Mouse (Mus musculus) B cell, adult 62 days (primary cell): Measurements from ENCODE around the gene Gm8773. TPM values are rescaled to one million over a fixed set of nuclear protein-coding genes. Genes with fewer than 3 reads are reported as not detected.

ENCODE experiments used
- total RNA-seq: library from RNA; stranded (reverse); gene quantifications from 4 replicates; pipeline ENCODE4 v1.2.4, GENCODE M21; 2023

Gene Gm8773
- not detected in 4 replicates for total RNA-seq

GRCm38 (mm10) chr5:5573749-5574317 lies at the start of gene Gm8773:
Gene Gm8773 (plus strand): TSS chr5:5573799.

GRCm38 (mm10) chr5:5559079-5559740 lies 14.4 kb upstream of the Gm8773 start, which contains the start of gene Gtpbp10:
Gene Gtpbp10 (minus strand): TSS chr5:5559538.

Other genes with a start within 250 kb of the Gm8773 start
- gene Cdk14, start 153.5 kb upstream of the Gm8773 start, total RNA-seq = 0.40 to 3.6 TPM (median 1.0 TPM) in 4 replicates
- not detected in 4 replicates for gene 1700015F17Rik, start 94.7 kb upstream of the Gm8773 start, total RNA-seq
- gene Cldn12, start 58.8 kb upstream of the Gm8773 start, total RNA-seq = 0.79 to 2.1 TPM (median 1.2 TPM) in 4 replicates
- gene Gtpbp10, start 14.3 kb upstream of the Gm8773 start, total RNA-seq = 22.4 to 33.6 TPM (median 25.7 TPM) in 4 replicates
- not detected in 4 replicates for gene Cfap69, start 90.4 kb downstream of the Gm8773 start, total RNA-seq
- gene Steap2, start 120.8 kb downstream of the Gm8773 start, total RNA-seq = not detected in 4 replicates
- gene Steap1, start 175.5 kb downstream of the Gm8773 start, total RNA-seq = not detected in 4 replicates